Mouse (Mus musculus): ENCODE results near the gene Gm27027. TPM values are rescaled to one million over a fixed set of nuclear protein-coding genes. Genes with fewer than 3 reads are reported as not detected.

Gm27027 gene
- polyA plus RNA-seq (2015; fragmentation: Illumina TruSeq; extraction: RNeasy Lipid Tissue Mini Kit (QIAGEN cat#74804); ENCODE audit: insufficient read depth, low replicate concordance) = not detected

DNA sequence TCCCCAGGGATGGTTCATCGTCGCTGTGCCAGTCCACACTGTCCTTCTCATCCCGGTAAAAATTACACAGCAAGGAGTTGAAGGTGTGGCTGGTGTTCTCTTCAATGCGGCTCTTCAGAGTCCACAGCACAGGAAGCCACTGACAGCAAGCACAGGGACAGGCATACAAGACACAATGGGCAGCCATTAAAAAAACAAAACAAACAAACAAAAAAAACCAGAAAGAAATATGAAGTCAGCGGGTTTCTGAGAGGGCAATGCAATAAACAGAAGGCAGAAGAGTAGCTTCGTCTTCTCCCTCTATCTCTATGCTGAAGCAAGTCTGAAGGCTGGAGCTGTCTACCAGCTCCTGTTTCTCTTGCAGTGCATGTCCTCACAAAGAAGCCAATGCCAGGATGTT, at the start of gene Gm27027:
Gene Gm27027 (minus strand): TSS at position 101 of the 400 bp plus-strand sequence.

GRCm38 (mm10) chr2:94010335-94011291, 14.5 kb upstream of the Gm27027 start, which contains the start of gene Alkbh3:
Alkbh3 (minus strand) TSS chr2:94010807.

GRCm38 (mm10) chr2:93956908-93957784, 39.0 kb downstream of the Gm27027 start, which contains the start of gene Gm13889:
Gm13889 (minus strand) TSS chr2:93957201.

Other genes starting within 250 kb of the Gm27027 start
- gene Ext2, start 173.8 kb downstream of the Gm27027 start, polyA plus RNA-seq (2015; fragmentation: Illumina TruSeq; extraction: RNeasy Lipid Tissue Mini Kit (QIAGEN cat#74804); ENCODE audit: insufficient read depth, low replicate concordance) = 19.1 TPM
- gene Accs, start 146.4 kb downstream of the Gm27027 start, polyA plus RNA-seq (2015; fragmentation: Illumina TruSeq; extraction: RNeasy Lipid Tissue Mini Kit (QIAGEN cat#74804); ENCODE audit: insufficient read depth, low replicate concordance) = 11.3 TPM
- gene Accsl, start 127.2 kb downstream of the Gm27027 start, polyA plus RNA-seq (2015; fragmentation: Illumina TruSeq; extraction: RNeasy Lipid Tissue Mini Kit (QIAGEN cat#74804); ENCODE audit: insufficient read depth, low replicate concordance) = not detected
- gene Gm13889, start 39.2 kb downstream of the Gm27027 start, polyA plus RNA-seq (2015; fragmentation: Illumina TruSeq; extraction: RNeasy Lipid Tissue Mini Kit (QIAGEN cat#74804); ENCODE audit: insufficient read depth, low replicate concordance) = 1.4 TPM
- 44.0 TPM for gene Alkbh3, start 14.5 kb upstream of the Gm27027 start, polyA plus RNA-seq (2015; fragmentation: Illumina TruSeq; extraction: RNeasy Lipid Tissue Mini Kit (QIAGEN cat#74804); ENCODE audit: insufficient read depth, low replicate concordance)
- gene Hsd17b12, start 161.6 kb upstream of the Gm27027 start, polyA plus RNA-seq (2015; fragmentation: Illumina TruSeq; extraction: RNeasy Lipid Tissue Mini Kit (QIAGEN cat#74804); ENCODE audit: insufficient read depth, low replicate concordance) = 77.2 TPM

Data from spleen, adult 10 weeks (tissue).